Mouse (Mus musculus) embryonic facial prominence, embryonic 12.5 days (tissue): Measurements from ENCODE around the gene Dlg1. TPM values are rescaled to one million over a fixed set of nuclear protein-coding genes. Genes with fewer than 3 reads are reported as not detected.
A peak's percentile ranks its signal among the peaks of the same experiment; 100 is the strongest.

Experiments used
- ATAC-seq: fragments of 200-750 bp; cut with Nextera tagmentation; 2 replicates; pipeline ENCODE4 v1.8.0; 2017; ENCODE audit not compliant: insufficient number of reproducible peaks, insufficient read depth, low FRiP score, low TSS enrichment
- H3K27ac ChIP-seq: fragments of 300-500 bp; sonication (generic); 2 replicates; pipeline ENCODE4 v1.5.1; 2016; ENCODE audit warnings: mild to moderate bottlenecking
- H3K27me3 ChIP-seq: fragments of 300-500 bp; sonication (generic); 2 replicates; pipeline ENCODE4 v1.6.1; 2016; ENCODE audit warnings: mild to moderate bottlenecking, moderate library complexity
- H3K36me3 ChIP-seq: fragments of 300-500 bp; sonication (generic); 2 replicates; pipeline ENCODE4 v1.6.1; 2016; ENCODE audit warnings: mild to moderate bottlenecking
- H3K4me1 ChIP-seq: fragments of 300-500 bp; sonication (generic); 2 replicates; pipeline ENCODE4 v1.6.1; 2016
- H3K4me2 ChIP-seq: fragments of 300-500 bp; sonication (generic); replicated peaks from 2 replicates; pipeline ENCODE4 v1.6.1; 2016; ENCODE audit warnings: mild to moderate bottlenecking, moderate library complexity
- H3K4me3 ChIP-seq: fragments of 300-500 bp; sonication (generic); 2 replicates; pipeline ENCODE4 v1.5.1; 2016; ENCODE audit warnings: mild to moderate bottlenecking
- H3K9ac ChIP-seq: fragments of 300-500 bp; sonication (generic); 2 replicates; pipeline ENCODE4 v1.6.1; 2016; ENCODE audit warnings: mild to moderate bottlenecking, moderate library complexity
- H3K9me3 ChIP-seq: fragments of 300-500 bp; sonication (generic); 2 replicates; pipeline ENCODE4 v1.6.1; 2016; ENCODE audit warnings: mild to moderate bottlenecking, moderate library complexity
- WGBS: fragments of 180-500 bp; shearing (Covaris S2); methylation state at CpG from one replicate; pipeline ENCODE4 v1.1.7; 2016; 5-methylcytosine and 5-hydroxymethylcytosine counted together
- polyA plus RNA-seq: library from polyadenylated mRNA; unstranded; fragments of >200 nt; fragmentation: Nextera tagmentation; extraction: Ambion mirVana; gene quantifications from 2 replicates; pipeline ENCODE4 v1.2.1, GENCODE M21; 2016

Gene Dlg1
- polyA plus RNA-seq, 1 experiment from 2014 or later: 43.5 TPM

DNA sequence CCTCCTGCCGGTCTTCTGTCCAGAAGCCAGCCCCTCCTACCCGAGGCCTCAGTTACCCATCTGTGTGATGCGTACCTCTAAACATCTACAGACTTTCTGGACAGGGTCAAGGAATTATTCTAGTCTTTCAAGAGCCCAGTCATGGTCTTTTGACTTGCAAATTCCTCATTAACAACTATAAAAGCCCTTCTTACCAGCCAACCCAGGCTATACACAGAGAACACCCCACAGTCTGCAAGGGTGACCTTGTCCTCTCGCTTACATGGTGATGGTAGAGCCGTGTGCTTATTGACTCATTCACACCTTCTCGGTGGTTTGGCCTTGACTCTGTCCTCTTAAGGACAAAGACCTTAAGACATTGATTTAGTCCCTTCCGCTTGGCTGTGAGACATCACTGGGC lies 227.7 kb downstream of the Dlg1 start:
- no peaks in the 10 kb centered on the region for H3K9me3 ChIP-seq
- ATAC-seq: no peak

GRCm38 (mm10) chr16:31893396-31894141 lies 230.3 kb downstream of the Dlg1 start:
- Histone ChIP-seq H3K9me3 (no peaks in the 10 kb centered on the region), H3K27ac (no peak overlapping the region), H3K4me3 (no peak overlapping the region), H3K36me3 (no peaks in the 10 kb centered on the region), H3K27me3 (no peaks in the 10 kb centered on the region), H3K9ac (no peak overlapping the region), H3K4me2 (no peak overlapping the region), H3K4me1 (peaks cover 9% of the 10 kb centered on the region; the same call in 1 of the 2 replicates)
- ATAC-seq: no peak
- 56% methylated on average over 5 of the region's 5 CpGs for WGBS

More for the DNA sequence above, 227.7 kb downstream of the Dlg1 start:
- Histone ChIP-seq H3K27ac (no peak overlapping the region), H3K36me3 (no peaks in the 10 kb centered on the region), H3K4me2 (no peak overlapping the region), H3K9ac (no peak overlapping the region), H3K4me3 (no peak overlapping the region), H3K27me3 (no peaks in the 10 kb centered on the region), H3K4me1 (no peaks in the 10 kb centered on the region)
- WGBS: 82% methylated on average over 7 of the region's 7 CpGs

DNA sequence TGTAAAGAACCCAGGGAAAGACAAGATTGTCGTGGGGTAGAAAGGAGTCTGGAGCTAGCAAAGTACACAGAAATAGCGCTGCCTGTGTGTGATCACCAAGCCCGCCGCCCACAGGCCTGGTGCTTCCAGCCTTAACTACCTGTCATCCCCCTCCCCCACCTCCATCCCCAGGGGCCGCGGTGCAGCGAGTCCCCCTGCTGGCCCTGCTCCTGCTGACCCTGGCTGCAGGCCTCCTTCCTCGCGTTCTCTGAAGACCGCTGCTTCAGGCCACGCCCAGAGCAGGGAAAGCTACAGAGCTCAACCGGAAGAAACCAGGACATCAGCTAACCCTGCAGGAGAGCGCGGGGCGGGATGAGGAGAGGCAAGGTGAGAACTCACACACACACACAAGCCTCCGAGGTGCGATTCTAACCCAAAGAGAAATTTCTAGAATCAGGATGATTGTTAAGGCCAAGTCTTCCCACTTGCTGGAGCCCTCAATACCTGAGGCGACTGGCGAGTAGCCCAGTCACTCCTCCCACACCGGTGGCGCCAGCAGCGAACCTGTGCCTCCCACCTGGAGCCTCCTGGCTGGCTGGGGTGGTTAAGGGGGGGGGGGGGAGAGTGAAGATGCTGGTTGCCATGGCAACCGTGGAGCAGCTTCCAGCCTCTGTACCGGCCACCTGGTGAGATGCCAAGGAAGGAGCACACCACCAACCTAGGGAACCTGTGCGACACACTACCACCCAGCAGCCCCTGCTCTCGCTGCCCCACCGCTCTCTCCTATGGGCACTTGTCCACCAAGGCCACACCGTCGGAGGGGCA lies 233.9 kb downstream of the Dlg1 start:
- H3K9ac ChIP-seq: no peak overlapping the region
- no peak overlapping the region for H3K27ac ChIP-seq
- no peaks in the 10 kb centered on the region for H3K27me3 ChIP-seq
- H3K4me3 ChIP-seq: peak overlapping the region; percentile 22
- WGBS: 10% methylated on average over 29 of the region's 29 CpGs
- peak overlapping the region; percentile 52 for H3K4me2 ChIP-seq
- no peaks in the 10 kb centered on the region for H3K36me3 ChIP-seq
- ATAC-seq: no peak
- H3K9me3 ChIP-seq: no peaks in the 10 kb centered on the region; the same call in 1 of the 2 replicates
- H3K4me1 ChIP-seq: peaks cover 9% of the 10 kb centered on the region; the same call in 1 of the 2 replicates

DNA sequence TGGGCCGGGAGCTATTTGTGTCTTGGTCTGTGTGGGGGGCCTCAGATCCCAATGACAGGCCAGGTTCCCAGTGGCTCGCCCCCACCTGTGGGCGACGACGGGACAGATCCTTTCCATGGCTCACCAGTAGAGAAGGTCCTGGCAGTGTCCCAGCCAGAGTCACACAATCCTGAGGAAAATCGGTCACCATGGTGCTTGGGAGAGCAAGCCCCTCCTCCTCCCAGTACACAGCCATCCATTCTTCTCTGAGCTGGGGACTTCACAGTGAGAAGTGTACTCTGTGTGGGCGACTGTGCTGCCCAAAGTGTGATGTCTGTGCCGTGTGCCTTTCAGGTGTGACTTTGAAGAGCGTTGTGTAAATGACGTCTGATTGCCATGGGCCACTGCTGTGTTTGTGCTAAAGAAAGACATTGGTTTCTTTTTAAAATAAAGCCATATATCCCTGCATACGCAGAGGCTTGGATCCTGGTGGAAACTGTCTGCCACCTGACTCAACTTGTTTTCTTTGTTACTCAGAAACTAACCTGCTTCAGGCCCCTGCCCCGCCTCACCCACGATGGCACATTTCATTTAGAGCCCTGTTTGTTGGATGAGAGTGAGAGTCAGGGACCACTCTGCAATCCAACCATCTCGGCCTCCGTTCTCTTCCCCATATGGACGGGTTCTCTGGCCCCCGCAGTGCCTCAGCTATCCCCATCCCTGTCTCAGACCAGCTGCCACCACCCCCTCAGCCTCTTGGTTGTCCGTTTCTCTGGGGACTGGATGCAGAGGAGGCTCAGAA lies 235.5 kb downstream of the Dlg1 start:
- Histone ChIP-seq H3K4me2 (no peak overlapping the region), H3K4me3 (no peak overlapping the region), H3K27me3 (no peaks in the 10 kb centered on the region), H3K4me1 (peaks cover 9% of the 10 kb centered on the region; the same call in 1 of the 2 replicates), H3K36me3 (no peaks in the 10 kb centered on the region), H3K9me3 (no peaks in the 10 kb centered on the region; the same call in 1 of the 2 replicates), H3K27ac (no peak overlapping the region), H3K9ac (no peak overlapping the region)
- WGBS: 82% methylated on average over 18 of the region's 18 CpGs
- ATAC-seq: no peak

GRCm38 (mm10) chr16:31901886-31902285 lies 238.6 kb downstream of the Dlg1 start:
- ATAC-seq: no peak
- Histone ChIP-seq H3K27me3 (no peaks in the 10 kb centered on the region), H3K4me2 (no peak overlapping the region), H3K4me1 (peaks cover 22% of the 10 kb centered on the region; the same call in 1 of the 2 replicates), H3K36me3 (no peaks in the 10 kb centered on the region), H3K27ac (no peak overlapping the region), H3K9me3 (no peaks in the 10 kb centered on the region; the same call in 1 of the 2 replicates), H3K4me3 (no peak overlapping the region), H3K9ac (no peak overlapping the region)
- WGBS: 79% methylated on average over 1 of the region's 1 CpGs

GRCm38 (mm10) chr16:31903239-31903638 lies 240.0 kb downstream of the Dlg1 start:
- 90% methylated on average over 8 of the region's 8 CpGs for WGBS
- ATAC-seq: no peak
- 0 out of 2 replicates have a peak, but pooled peaks cover under 1% of the 10 kb centered on the region for H3K27me3 ChIP-seq
- peaks cover 15% of the 10 kb centered on the region; the same call in 1 of the 2 replicates for H3K4me1 ChIP-seq
- no peak overlapping the region for H3K27ac ChIP-seq
- no peaks in the 10 kb centered on the region for H3K36me3 ChIP-seq
- no peaks in the 10 kb centered on the region; the same call in 1 of the 2 replicates for H3K9me3 ChIP-seq
- H3K4me2 ChIP-seq: no peak overlapping the region
- no peak overlapping the region for H3K4me3 ChIP-seq
- H3K9ac ChIP-seq: no peak overlapping the region

DNA sequence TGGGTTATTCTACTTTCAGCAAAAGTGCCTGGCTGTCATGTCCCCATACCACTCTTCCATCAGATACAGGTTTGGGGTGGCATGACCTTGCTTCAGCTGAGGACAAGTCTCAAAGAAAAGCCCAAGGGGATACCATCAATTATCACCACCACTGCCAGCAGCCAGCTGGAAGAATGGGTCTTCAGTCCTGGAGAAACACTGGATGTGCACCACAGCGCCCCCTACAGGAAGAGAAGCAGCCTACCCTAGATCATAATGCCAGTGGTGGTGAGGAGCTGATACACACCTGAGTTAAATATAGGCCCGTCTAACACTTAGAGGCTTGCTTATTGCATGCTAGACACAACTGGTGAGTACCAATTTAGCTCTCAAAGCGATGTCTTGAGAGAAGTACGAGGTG lies 242.1 kb downstream of the Dlg1 start:
- Histone ChIP-seq H3K4me1 (peaks cover 15% of the 10 kb centered on the region; the same call in 1 of the 2 replicates), H3K4me3 (no peak overlapping the region), H3K36me3 (no peaks in the 10 kb centered on the region), H3K9me3 (no peaks in the 10 kb centered on the region; the same call in 1 of the 2 replicates), H3K27me3 (0 out of 2 replicates have a peak, but pooled peaks cover 3% of the 10 kb centered on the region), H3K9ac (no peak overlapping the region), H3K27ac (no peak overlapping the region), H3K4me2 (no peak overlapping the region)
- no peak for ATAC-seq
- WGBS: 72% methylated on average over 4 of the region's 4 CpGs

DNA sequence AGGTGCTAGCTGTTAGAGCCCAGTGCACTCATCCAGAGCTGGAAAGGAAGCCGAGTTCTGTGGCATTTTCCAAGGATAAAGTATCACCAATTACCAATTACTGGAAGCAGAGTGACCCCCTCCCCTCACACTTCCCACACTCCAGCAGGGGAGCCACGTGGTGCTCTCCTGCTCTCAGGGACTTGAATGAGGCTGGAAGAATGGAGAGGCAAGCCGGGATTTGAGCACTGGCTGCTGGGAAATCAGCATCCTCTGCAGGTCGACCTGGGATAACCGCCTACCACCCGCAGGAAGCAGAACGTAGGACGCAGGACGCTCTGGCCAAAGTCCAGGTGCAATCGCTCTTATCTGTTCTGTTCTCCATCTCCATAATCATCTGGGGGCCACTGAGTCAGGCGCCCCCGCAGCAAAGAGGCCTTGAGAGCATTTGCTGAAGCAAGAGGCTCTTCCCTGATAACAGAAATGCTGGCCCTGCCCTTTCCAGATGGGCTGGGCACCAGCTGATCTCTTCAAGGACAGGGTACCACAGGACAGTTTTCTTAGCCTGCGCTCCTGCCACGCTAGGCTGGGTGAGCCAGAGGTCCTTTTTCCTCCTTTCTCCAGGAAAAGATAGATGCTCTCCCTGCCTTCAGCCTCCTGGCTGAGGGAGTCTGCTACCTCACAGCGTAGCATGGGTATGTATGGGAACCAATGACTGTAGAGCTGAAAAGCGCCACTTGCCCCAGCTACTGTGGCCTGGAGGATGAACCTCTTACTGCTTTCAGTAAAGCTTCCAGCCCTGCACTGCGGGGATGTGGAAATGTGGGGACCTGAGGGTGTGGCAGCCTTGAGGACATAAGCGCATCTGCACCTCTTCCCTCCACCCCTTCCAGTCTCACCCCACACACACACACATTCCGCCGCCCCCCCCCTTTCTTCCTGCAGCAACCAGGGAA lies 242.9 kb downstream of the Dlg1 start:
- ATAC-seq: no peak
- peak overlapping the region; percentile 46 for H3K4me2 ChIP-seq
- no peaks in the 10 kb centered on the region for H3K36me3 ChIP-seq
- 33% methylated on average over 19 of the region's 20 CpGs for WGBS
- H3K4me3 ChIP-seq: 0 out of 2 replicates have a peak overlapping the region, but pooled peaks have one; percentile 19
- H3K9ac ChIP-seq: no peak overlapping the region
- peaks cover 15% of the 10 kb centered on the region; the same call in 1 of the 2 replicates for H3K4me1 ChIP-seq
- 0 out of 2 replicates have a peak, but pooled peaks cover 3% of the 10 kb centered on the region for H3K27me3 ChIP-seq
- no peaks in the 10 kb centered on the region for H3K9me3 ChIP-seq
- no peak overlapping the region for H3K27ac ChIP-seq

- no peak overlapping the region for H3K27ac ChIP-seq
- 6% methylated on average over 9 of the region's 9 CpGs for WGBS
Measured at GRCm38 (mm10) chr16:31906896-31907295, 243.7 kb downstream of the Dlg1 start.

DNA sequence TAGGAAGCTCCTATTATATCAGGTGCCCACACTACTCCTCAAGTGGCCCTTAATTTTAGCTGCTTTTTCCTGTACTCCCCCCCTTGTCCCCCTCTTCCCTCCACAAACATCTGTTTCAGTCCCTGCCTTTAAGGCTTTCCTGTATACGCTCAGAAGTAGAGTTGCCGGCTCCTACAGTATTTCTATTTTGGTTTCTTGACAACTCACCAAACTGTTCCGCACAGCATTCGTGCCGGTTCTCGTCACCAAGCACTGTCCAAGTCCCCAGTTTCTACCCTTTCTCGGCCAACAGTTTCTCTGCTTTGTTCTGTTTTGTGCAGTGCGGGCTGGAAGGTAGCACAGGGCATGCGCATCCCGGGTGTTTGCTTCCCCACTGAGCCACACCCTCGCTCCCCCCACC lies 245.7 kb downstream of the Dlg1 start:
- Histone ChIP-seq H3K4me3 (no peak overlapping the region), H3K27ac (no peak overlapping the region), H3K4me1 (peaks cover 15% of the 10 kb centered on the region; the same call in 1 of the 2 replicates), H3K36me3 (no peaks in the 10 kb centered on the region), H3K4me2 (no peak overlapping the region), H3K9ac (no peak overlapping the region), H3K27me3 (0 out of 2 replicates have a peak, but pooled peaks cover 3% of the 10 kb centered on the region), H3K9me3 (no peaks in the 10 kb centered on the region)
- no peak for ATAC-seq
- WGBS: 68% methylated on average over 11 of the region's 11 CpGs

More at GRCm38 (mm10) chr16:31906896-31907295, 243.7 kb downstream of the Dlg1 start:
- 0 out of 2 replicates have a peak, but pooled peaks cover 3% of the 10 kb centered on the region for H3K27me3 ChIP-seq
- peak overlapping the region; percentile 46 for H3K4me2 ChIP-seq
- no peak for ATAC-seq
- H3K9me3 ChIP-seq: no peaks in the 10 kb centered on the region
- H3K36me3 ChIP-seq: no peaks in the 10 kb centered on the region
- H3K4me1 ChIP-seq: peaks cover 15% of the 10 kb centered on the region; the same call in 1 of the 2 replicates
- H3K4me3 ChIP-seq: 0 out of 2 replicates have a peak overlapping the region, but pooled peaks have one; percentile 19
- H3K9ac ChIP-seq: no peak overlapping the region
